Mouse (Mus musculus): ENCODE data around the gene 1700025G04Rik.

- TF ChIP-seq CTCF (conservative IDR thresholded peaks at IDR 0.05; ENCODE audit: insufficient read depth, insufficient read length, low read depth, low read length) (no peak), POLR2A (IDR thresholded peaks at IDR 0.05; ENCODE audit: low read depth, low read length) (no peak)
Observed at GRCm38 (mm10) chr1:152090564-152091545, 930 bp upstream of the 1700025G04Rik start.
